Mouse (Mus musculus): ENCODE data around the gene Wfdc18.

Gene Wfdc18

GRCm38 (mm10) chr11:83708715-83709114 lies at the start of gene Wfdc18:
TSS of gene Wfdc18 (plus strand) at chr11:83709015.
- DNase-seq = no peak

- DNase-seq = peak; percentile 16 to 40
Observed at GRCm38 (mm10) chr11:83662204-83662603, 46.6 kb upstream of the Wfdc18 start, which contains the start of gene Ccl4. TSS of gene Ccl4 (plus strand) at chr11:83662584.

GRCm38 (mm10) chr11:83663532-83663931 lies 45.3 kb upstream of the Wfdc18 start:
- DNase-seq = no peak

- no peak for DNase-seq
Observed at GRCm38 (mm10) chr11:83671743-83672142, 37.1 kb upstream of the Wfdc18 start.

- DNase-seq = no peak
Observed at GRCm38 (mm10) chr11:83675665-83676064, 33.1 kb upstream of the Wfdc18 start.

GRCm38 (mm10) chr11:83689918-83690317 lies 18.9 kb upstream of the Wfdc18 start:
- DNase-seq = no peak

GRCm38 (mm10) chr11:83692008-83692407 lies 16.8 kb upstream of the Wfdc18 start:
- DNase-seq = no peak

GRCm38 (mm10) chr11:83703705-83704104 lies 5.1 kb upstream of the Wfdc18 start, which contains the start of gene Wfdc17:
TSS of gene Wfdc17 (plus strand) at chr11:83703991.
- no peak for DNase-seq

- no peak for DNase-seq
Observed at GRCm38 (mm10) chr11:83709683-83710082, 868 bp downstream of the Wfdc18 start.

- DNase-seq = no peak
Observed at GRCm38 (mm10) chr11:83712671-83713070, 3.9 kb downstream of the Wfdc18 start.

- no peak for DNase-seq
Observed at GRCm38 (mm10) chr11:83713925-83714324, 5.1 kb downstream of the Wfdc18 start.

GRCm38 (mm10) chr11:83717042-83717665 lies 8.3 kb downstream of the Wfdc18 start:
- DNase-seq = no peak

GRCm38 (mm10) chr11:83720766-83721165 lies 12.0 kb downstream of the Wfdc18 start:
- DNase-seq = no peak

GRCm38 (mm10) chr11:83728757-83729432 lies 20.1 kb downstream of the Wfdc18 start:
- no peak for DNase-seq

- DNase-seq = no peak
Observed at GRCm38 (mm10) chr11:83731116-83731515, 22.3 kb downstream of the Wfdc18 start.

GRCm38 (mm10) chr11:83733071-83733640 lies 24.3 kb downstream of the Wfdc18 start:
- DNase-seq = no peak

- no peak for DNase-seq
Observed at GRCm38 (mm10) chr11:83734215-83734614, 25.4 kb downstream of the Wfdc18 start.

- no peak for DNase-seq
Observed at GRCm38 (mm10) chr11:83735881-83736280, 27.1 kb downstream of the Wfdc18 start.

- no peak for DNase-seq
Observed at GRCm38 (mm10) chr11:83737109-83737558, 28.3 kb downstream of the Wfdc18 start.

GRCm38 (mm10) chr11:83739241-83739640 lies 30.4 kb downstream of the Wfdc18 start:
- peak; percentile 17 to 20 for DNase-seq

GRCm38 (mm10) chr11:83740443-83740991 lies 31.7 kb downstream of the Wfdc18 start:
- no peak for DNase-seq

GRCm38 (mm10) chr11:83741841-83742240 lies 33.0 kb downstream of the Wfdc18 start:
- no peak for DNase-seq

GRCm38 (mm10) chr11:83742731-83743355 lies 34.0 kb downstream of the Wfdc18 start:
- no peak for DNase-seq
